Mouse (Mus musculus) neural tube, embryonic 13.5 days (tissue): Measurements from ENCODE around the gene Grem2. TPM values are rescaled to one million over a fixed set of nuclear protein-coding genes. Genes with fewer than 3 reads are reported as not detected.

ENCODE experiments used
- ATAC-seq: fragments of 200-750 bp; cut with Nextera tagmentation; 2 replicates; pipeline ENCODE4 v1.8.0; 2017; ENCODE audit warnings: low read depth, mild to moderate bottlenecking, moderate TSS enrichment, moderate library complexity
- H3K27ac ChIP-seq: fragments of 300-500 bp; sonication (generic); replicated peaks from 2 replicates; pipeline ENCODE4 v1.5.1; 2015; ENCODE audit warnings: moderate library complexity, mild to moderate bottlenecking, inconsistent platforms
- H3K27me3 ChIP-seq: fragments of 300-500 bp; sonication (generic); 2 replicates; pipeline ENCODE4 v1.6.1; 2015; ENCODE audit warnings: mild to moderate bottlenecking, inconsistent platforms
- H3K36me3 ChIP-seq: fragments of 300-500 bp; sonication (generic); 2 replicates; pipeline ENCODE4 v1.6.1; 2015; ENCODE audit warnings: mild to moderate bottlenecking, inconsistent platforms
- H3K4me1 ChIP-seq: fragments of 300-500 bp; sonication (generic); replicated peaks from 2 replicates; pipeline ENCODE4 v1.6.1; 2015; ENCODE audit warnings: inconsistent platforms
- H3K4me2 ChIP-seq: fragments of 300-500 bp; sonication (generic); 2 replicates; pipeline ENCODE4 v1.6.1; 2015; ENCODE audit warnings: inconsistent platforms, mild to moderate bottlenecking, moderate library complexity
- H3K4me3 ChIP-seq: fragments of 300-500 bp; sonication (generic); 2 replicates; pipeline ENCODE4 v1.5.1; 2015; ENCODE audit warnings: mild to moderate bottlenecking, inconsistent platforms
- H3K9ac ChIP-seq: fragments of 300-500 bp; sonication (generic); 2 replicates; pipeline ENCODE4 v1.6.1; 2015; ENCODE audit warnings: moderate library complexity, mild to moderate bottlenecking, inconsistent platforms
- H3K9me3 ChIP-seq: fragments of 300-500 bp; sonication (generic); 2 replicates; pipeline ENCODE4 v1.6.1; 2016; ENCODE audit warnings: inconsistent platforms
- WGBS: fragments of 180-500 bp; shearing (Covaris S2); methylation state at CpG from one replicate; pipeline ENCODE4 v1.1.7; 2015; 5-methylcytosine and 5-hydroxymethylcytosine counted together
- polyA plus RNA-seq: library from polyadenylated mRNA; unstranded; fragments of >200 nt; fragmentation: Nextera tagmentation; extraction: Ambion mirVana; gene quantifications from 2 replicates; pipeline ENCODE4 v1.2.1, GENCODE M21; 2015

Grem2 gene
- polyA plus RNA-seq, 1 experiment from 2014 or later = 1.2 TPM

DNA sequence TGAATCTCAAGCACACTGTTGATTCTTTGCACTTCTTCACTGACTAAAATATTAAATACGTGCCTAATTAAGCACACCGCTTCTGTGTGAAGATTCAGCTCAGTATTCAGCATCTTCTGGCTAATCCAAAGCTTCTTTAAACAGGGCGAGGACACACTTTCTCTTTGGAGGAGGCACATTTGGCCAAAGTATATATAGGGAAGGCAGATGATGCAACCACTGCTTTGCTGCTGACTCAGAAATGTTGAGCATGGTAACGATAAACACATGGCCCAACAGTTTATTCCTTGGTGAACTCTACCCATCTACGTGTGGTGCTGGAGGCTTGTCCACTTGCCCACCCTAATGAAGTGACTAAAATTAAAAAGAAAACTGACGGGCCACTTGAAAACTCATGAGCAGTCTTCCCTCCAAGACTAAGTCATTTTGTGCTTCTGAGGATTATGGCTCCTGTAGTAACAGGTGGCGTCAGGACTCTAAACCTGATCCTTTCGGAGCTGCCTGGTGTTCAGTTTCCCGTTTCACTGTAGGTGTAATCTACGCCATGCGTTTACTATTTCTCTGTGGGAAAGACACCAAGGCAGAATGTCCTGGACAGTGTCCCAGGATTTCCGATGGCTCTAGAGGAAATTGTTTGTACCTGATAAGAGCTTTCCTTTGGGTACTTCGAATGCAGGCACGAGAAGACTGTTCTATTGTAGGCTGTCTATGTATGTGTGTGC is 32.8 kb downstream of the Grem2 start:
- no peaks in the 10 kb centered on the region for H3K4me1 ChIP-seq

DNA sequence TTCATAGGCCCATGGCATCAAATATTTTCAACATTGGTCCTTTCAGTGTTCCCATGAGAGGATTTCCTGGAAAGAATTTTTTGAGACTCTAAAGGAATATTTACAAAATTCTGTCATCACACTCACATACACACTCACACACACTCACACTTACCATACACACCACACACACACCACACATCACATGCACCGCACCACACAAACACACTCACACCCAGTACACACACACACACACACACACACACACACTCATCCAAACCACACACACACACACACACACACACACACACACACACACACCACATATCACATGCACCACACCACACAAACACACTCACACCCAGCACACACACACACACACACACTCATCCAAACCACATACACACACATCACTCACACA is 33.5 kb downstream of the Grem2 start:
- H3K9me3 ChIP-seq = no peaks in the 10 kb centered on the region
- no peak overlapping the region for H3K9ac ChIP-seq
- no peak overlapping the region for H3K4me3 ChIP-seq
- no peak for ATAC-seq
- H3K36me3 ChIP-seq = no peaks in the 10 kb centered on the region
- no peaks in the 10 kb centered on the region for H3K4me1 ChIP-seq
- 92% methylated on average over 1 of the region's 1 CpGs for WGBS
- no peak overlapping the region for H3K4me2 ChIP-seq
- H3K27me3 ChIP-seq = no peaks in the 10 kb centered on the region
- H3K27ac ChIP-seq = no peak overlapping the region

More for the DNA sequence above, 32.8 kb downstream of the Grem2 start:
- ATAC-seq = no peak
- Histone ChIP-seq H3K36me3 (no peaks in the 10 kb centered on the region), H3K9me3 (no peaks in the 10 kb centered on the region), H3K4me3 (no peak overlapping the region), H3K9ac (no peak overlapping the region), H3K4me2 (no peak overlapping the region), H3K27ac (no peak overlapping the region), H3K27me3 (no peaks in the 10 kb centered on the region)
- WGBS = 89% methylated on average over 14 of the region's 14 CpGs

DNA sequence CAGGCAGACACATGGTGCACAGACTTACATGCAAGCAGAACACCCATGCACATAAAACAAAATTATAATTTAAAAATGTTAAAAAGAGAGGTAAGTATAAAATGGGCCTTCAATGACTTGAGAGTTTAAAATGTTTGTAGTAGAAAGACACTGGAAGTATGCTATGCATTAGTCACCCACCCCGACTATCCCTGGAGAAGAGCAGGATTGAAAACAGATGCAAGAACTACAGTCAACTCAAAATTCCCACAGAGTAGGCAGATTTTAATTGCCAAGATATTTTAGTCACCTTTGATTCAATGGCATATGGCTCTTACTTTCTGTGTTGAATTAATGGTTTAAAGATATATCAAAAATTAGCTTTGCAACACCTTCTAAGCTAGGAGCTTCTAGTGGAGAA is 39.1 kb downstream of the Grem2 start:
- Histone ChIP-seq H3K27ac (no peak overlapping the region), H3K9me3 (no peaks in the 10 kb centered on the region), H3K4me3 (no peak overlapping the region), H3K4me2 (no peak overlapping the region), H3K9ac (no peak overlapping the region), H3K27me3 (no peaks in the 10 kb centered on the region), H3K4me1 (no peaks in the 10 kb centered on the region), H3K36me3 (no peaks in the 10 kb centered on the region)
- 84% methylated on average over 1 of the region's 1 CpGs for WGBS
- no peak for ATAC-seq

DNA sequence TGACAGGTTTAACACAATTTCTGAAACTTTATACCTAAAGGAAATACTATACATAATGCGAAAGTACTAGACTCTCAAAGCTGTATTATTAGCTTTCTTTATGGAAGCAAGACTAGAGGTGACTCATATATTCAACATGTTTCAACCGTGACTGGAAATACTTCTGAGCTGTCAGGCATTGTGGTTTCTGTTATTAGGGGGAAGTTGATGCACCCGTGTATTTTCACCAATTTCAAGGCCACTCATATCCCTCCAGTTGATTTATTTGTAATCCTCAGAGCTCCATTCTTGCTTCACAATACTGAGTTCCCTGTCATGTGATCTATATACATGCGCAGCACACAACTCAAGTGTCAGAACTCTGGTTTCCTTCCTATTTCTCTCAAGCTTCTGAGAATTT is 46.4 kb downstream of the Grem2 start:
- no peaks in the 10 kb centered on the region for H3K9me3 ChIP-seq
- no peaks in the 10 kb centered on the region for H3K36me3 ChIP-seq
- no peak overlapping the region for H3K4me2 ChIP-seq
- ATAC-seq = no peak
- no peaks in the 10 kb centered on the region for H3K27me3 ChIP-seq
- H3K4me1 ChIP-seq = no peaks in the 10 kb centered on the region
- no peak overlapping the region for H3K9ac ChIP-seq
- H3K4me3 ChIP-seq = no peak overlapping the region
- 82% methylated on average over 4 of the region's 4 CpGs for WGBS
- no peak overlapping the region for H3K27ac ChIP-seq

DNA sequence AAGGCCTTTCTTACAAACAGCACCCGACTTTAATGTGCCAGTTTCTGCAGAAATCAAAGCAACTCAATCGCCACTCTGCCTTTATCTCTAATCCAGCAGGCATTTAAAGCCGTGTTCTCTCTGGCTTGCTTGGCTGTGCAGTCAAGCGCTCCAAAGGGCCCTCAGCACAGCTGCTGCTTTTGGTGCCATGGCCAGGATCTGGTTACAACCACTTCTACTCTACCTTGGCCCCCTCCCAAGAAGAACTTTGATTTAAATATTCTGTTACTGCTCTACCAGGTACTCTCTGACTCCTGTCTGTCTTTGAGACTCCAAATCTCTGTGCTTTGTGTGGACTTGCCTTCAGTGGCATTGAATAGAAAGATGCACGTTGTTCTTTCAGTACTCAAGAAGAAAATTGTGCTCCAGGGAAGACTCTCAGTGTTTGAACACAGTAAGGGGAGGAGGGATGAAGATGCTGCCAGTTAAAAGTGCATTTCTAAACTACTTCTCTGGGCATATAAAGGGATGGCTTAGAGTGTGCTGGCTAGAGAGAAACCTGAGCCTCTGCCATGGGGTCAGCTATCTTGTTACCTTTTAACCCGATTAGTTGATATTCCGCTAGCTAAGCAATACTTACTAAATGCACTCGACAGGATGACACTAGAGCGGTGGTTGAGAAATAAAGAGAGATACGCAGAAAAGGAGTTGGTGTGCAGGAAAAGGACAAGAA is 61.1 kb downstream of the Grem2 start:
- Histone ChIP-seq H3K36me3 (no peaks in the 10 kb centered on the region), H3K4me2 (no peak overlapping the region), H3K27ac (no peak overlapping the region), H3K9ac (no peak overlapping the region), H3K4me3 (no peak overlapping the region), H3K27me3 (no peaks in the 10 kb centered on the region), H3K4me1 (no peaks in the 10 kb centered on the region), H3K9me3 (no peaks in the 10 kb centered on the region)
- WGBS = 86% methylated on average over 10 of the region's 10 CpGs
- no peak for ATAC-seq

DNA sequence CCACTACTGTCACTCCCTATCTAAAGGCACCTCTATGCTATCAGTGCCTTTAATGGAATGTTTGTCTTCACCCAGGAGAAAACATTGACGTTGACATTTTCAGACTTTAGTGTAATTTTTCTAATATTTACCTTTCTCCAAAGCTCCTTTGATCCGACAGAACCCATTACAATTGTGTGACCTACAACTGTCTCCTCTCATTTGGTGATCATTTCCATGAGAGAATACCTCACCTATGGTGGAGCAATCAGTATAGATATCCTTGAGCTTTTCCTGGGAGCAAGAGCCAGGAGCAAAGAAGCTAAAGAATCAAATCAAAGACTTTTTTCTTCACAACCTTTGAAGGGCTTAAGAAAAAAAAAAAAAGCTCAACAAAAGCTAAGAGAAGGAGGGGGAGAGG is 65.4 kb downstream of the Grem2 start:
- H3K27ac ChIP-seq = no peak overlapping the region
- no peaks in the 10 kb centered on the region for H3K4me1 ChIP-seq
- no peak overlapping the region for H3K9ac ChIP-seq
- no peak overlapping the region for H3K4me3 ChIP-seq
- H3K9me3 ChIP-seq = no peaks in the 10 kb centered on the region
- no peak overlapping the region for H3K4me2 ChIP-seq
- WGBS = 78% methylated on average over 2 of the region's 2 CpGs
- no peak for ATAC-seq
- H3K36me3 ChIP-seq = no peaks in the 10 kb centered on the region
- H3K27me3 ChIP-seq = no peaks in the 10 kb centered on the region

DNA sequence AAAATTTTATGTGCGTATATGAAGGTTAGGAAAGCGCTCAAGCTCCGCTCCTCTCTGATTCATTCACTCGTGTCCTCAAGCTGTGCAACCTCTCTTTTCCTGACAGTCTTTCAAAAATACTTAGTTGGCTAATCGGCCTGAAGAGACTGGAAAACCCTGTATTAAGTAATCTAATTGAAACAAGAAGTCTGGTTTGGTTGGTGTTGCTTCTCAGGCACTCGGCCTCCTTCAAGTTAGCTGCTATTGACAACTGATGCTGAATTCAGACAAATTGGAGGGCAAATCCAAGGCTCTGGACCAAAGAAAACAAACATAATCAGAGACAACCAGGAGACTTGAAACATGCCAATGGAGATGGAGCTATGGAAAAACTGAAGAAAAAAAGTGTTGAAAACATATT is 76.8 kb downstream of the Grem2 start:
- Histone ChIP-seq H3K4me2 (no peak overlapping the region), H3K4me3 (no peak overlapping the region), H3K9me3 (no peaks in the 10 kb centered on the region), H3K27me3 (no peaks in the 10 kb centered on the region), H3K27ac (no peak overlapping the region), H3K9ac (no peak overlapping the region), H3K4me1 (no peaks in the 10 kb centered on the region), H3K36me3 (no peaks in the 10 kb centered on the region)
- 87% methylated on average over 6 of the region's 6 CpGs for WGBS
- ATAC-seq = no peak

DNA sequence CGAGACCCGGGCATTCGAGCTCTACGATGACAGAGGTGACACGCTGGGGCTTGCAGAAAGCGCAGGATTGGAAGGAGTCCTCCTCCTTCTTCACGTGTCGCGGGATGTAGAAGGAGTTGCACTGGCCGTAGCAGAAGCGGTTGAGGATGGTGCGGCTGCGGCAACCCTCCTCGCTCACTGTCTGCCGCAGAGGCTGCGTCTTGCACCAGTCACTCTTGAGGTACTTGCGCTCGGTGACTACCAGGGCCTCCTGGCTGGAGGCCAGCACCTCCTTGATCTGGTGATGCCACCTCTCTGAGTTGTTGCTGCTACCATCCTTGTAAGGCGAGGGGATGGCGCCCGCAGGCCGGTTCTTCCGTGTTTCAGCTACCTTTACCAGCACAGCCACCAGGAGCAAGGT is 84.8 kb downstream of the Grem2 start:
- ATAC-seq = no peak
- WGBS = 94% methylated on average over 23 of the region's 23 CpGs
- peaks cover 5% of the 10 kb centered on the region; the same call in 1 of the 2 replicates for H3K9me3 ChIP-seq
- no peak overlapping the region for H3K9ac ChIP-seq
- no peaks in the 10 kb centered on the region for H3K4me1 ChIP-seq
- no peaks in the 10 kb centered on the region for H3K36me3 ChIP-seq
- no peak overlapping the region for H3K4me2 ChIP-seq
- no peak overlapping the region for H3K27ac ChIP-seq
- no peaks in the 10 kb centered on the region for H3K27me3 ChIP-seq
- no peak overlapping the region for H3K4me3 ChIP-seq

DNA sequence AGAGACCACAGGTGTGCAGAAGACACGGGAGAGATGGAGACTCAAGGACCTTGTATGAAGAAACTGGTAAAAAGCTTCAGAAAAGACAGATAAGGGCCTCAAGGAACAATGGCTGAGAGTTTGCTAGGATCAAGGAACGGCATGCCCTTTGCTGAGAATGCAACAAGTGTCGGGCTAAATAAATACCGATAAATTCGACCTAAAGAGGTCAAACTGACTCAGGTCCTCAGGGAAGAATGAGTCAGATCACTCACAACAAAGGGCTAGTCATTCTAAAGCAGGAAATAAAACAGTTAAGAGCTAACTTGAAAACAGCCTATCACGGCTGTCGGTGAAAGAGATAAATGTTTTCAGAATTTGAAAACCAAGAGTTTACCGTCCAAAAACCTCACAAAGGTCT is 95.1 kb downstream of the Grem2 start:
- 40% methylated on average over 8 of the region's 8 CpGs for WGBS
- H3K4me2 ChIP-seq = no peak overlapping the region
- H3K27ac ChIP-seq = no peak overlapping the region
- no peak overlapping the region for H3K4me3 ChIP-seq
- no peak for ATAC-seq
- H3K27me3 ChIP-seq = no peaks in the 10 kb centered on the region
- no peaks in the 10 kb centered on the region for H3K4me1 ChIP-seq
- H3K36me3 ChIP-seq = peaks cover 12% of the 10 kb centered on the region
- H3K9me3 ChIP-seq = no peaks in the 10 kb centered on the region
- H3K9ac ChIP-seq = no peak overlapping the region

DNA sequence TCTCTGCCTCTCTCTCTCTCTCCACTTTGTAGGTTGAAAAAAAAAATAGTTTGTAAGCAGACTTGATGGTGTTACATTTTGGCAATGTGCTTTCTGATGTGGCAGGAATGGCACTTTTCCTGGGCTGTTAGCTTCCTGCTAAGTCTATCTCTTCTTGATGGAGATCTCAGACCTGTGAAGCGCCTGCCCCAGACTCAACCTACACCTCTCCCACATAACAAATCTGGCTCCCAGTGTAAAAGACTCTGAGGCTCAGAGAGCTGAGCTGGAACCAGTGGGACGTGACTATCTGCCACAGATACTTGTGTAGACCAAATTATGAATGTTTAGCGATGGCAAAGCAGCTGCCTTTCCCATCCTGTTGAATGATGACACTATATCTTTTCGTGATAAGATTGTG is 109.8 kb downstream of the Grem2 start:
- H3K4me2 ChIP-seq = no peak overlapping the region
- H3K36me3 ChIP-seq = no peaks in the 10 kb centered on the region
- no peaks in the 10 kb centered on the region for H3K4me1 ChIP-seq
- no peaks in the 10 kb centered on the region for H3K27me3 ChIP-seq
- no peak for ATAC-seq
- no peak overlapping the region for H3K9ac ChIP-seq
- no peak overlapping the region for H3K4me3 ChIP-seq
- 89% methylated on average over 4 of the region's 4 CpGs for WGBS
- no peaks in the 10 kb centered on the region for H3K9me3 ChIP-seq
- no peak overlapping the region for H3K27ac ChIP-seq

DNA sequence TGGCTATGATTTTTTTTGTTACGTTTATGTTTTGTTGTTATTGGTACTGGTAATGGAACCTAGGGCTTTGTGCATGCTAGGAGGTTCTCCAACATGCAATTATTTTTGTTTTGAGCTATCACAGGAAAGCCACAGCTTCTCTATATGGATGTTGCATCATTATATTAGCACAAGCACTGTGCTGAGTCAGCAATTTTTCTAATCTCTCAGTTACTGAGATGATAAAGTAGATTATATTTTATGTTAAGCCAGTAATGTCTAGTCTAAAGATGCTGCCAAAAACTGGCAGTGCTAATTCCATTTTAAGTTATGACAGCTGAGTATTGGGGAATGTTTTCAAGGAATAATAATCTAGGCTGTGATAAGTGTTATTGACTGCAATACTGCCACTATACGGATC is 133.0 kb downstream of the Grem2 start:
- Histone ChIP-seq H3K9me3 (no peaks in the 10 kb centered on the region), H3K27me3 (no peaks in the 10 kb centered on the region), H3K4me3 (no peak overlapping the region), H3K9ac (no peak overlapping the region), H3K27ac (no peak overlapping the region), H3K4me1 (no peaks in the 10 kb centered on the region), H3K4me2 (no peak overlapping the region), H3K36me3 (0 out of 2 replicates have a peak, but pooled peaks cover 3% of the 10 kb centered on the region)
- ATAC-seq = no peak
- 91% methylated on average over 2 of the region's 2 CpGs for WGBS
